Mouse (Mus musculus): ENCODE measurements around the gene Zfp365.

DNA sequence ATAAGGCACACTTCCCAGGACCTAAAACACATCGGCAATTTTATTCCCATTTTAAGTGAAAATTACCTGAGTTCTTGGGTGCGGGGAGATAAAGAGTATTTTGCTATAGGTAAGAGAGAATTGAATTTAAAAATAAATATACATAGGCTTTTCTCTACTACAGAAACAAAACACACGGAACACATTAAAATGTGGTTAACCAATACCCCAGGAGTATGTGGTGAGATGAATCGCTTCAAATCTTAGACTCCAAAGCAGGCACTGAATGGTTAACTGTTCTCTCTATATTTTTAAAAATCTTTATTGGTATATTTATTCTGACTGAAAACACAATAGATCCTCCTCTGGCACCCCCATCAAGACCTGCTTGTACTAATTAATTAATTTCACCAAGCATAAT, 7.2 kb upstream of the Zfp365 start:
- no peak for TF ChIP-seq CTCF (conservative IDR thresholded peaks at IDR 0.05 in 1 of 2, IDR thresholded peaks at IDR 0.05 in 1 of 2; ENCODE audit: low read depth in 2 of 2, low read length in 2 of 2)
- no peak for TF ChIP-seq POLR2A (IDR thresholded peaks at IDR 0.05; ENCODE audit: low read depth, low read length)
- TF ChIP-seq SMC3 (IDR thresholded peaks at IDR 0.05; ENCODE audit: low read depth, low read length): no peak
- TF ChIP-seq MAFK (IDR thresholded peaks at IDR 0.05; ENCODE audit: insufficient replicate concordance, low read length): no peak
- TF ChIP-seq EP300 (IDR thresholded peaks at IDR 0.05; ENCODE audit: low read length): no peak
- no peak for TF ChIP-seq MEF2A (IDR thresholded peaks at IDR 0.05; ENCODE audit: borderline replicate concordance, low read depth, low read length)
- TF ChIP-seq CHD2 (IDR thresholded peaks at IDR 0.05; ENCODE audit: low read length): no peak
- TF ChIP-seq ZKSCAN1 (IDR thresholded peaks at IDR 0.05; ENCODE audit: borderline replicate concordance, low read depth, low read length): no peak
- TF ChIP-seq TBP (conservative IDR thresholded peaks at IDR 0.05; ENCODE audit: low read depth, low read length): no peak
- no peak for TF ChIP-seq MAX (IDR thresholded peaks at IDR 0.05; ENCODE audit: low read length)
- TF ChIP-seq RAD21 (IDR thresholded peaks at IDR 0.05; ENCODE audit: low read depth, low read length): no peak
- TF ChIP-seq TCF12 (IDR thresholded peaks at IDR 0.05; ENCODE audit: low read depth, low read length): no peak
- TF ChIP-seq MYC (IDR thresholded peaks at IDR 0.05; ENCODE audit: low read depth, low read length): no peak
